Mouse (Mus musculus) urinary bladder, adult 2 months (tissue): ENCODE results near the gene Gm28372. TPM values are rescaled to one million over a fixed set of nuclear protein-coding genes. Genes with fewer than 3 reads are reported as not detected.

Source experiments
- DNase-seq: peaks from one replicate; pipeline ENCODE4 v3.0.0; 2022; ENCODE audit warnings: low spot score
- polyA plus RNA-seq: library from polyadenylated mRNA; depleted of rRNA; stranded (reverse); fragments of >200 nt; gene quantifications from 2 replicates; pipeline ENCODE4 v1.2.3, GENCODE M21; 2012; rRNA removed

Gene Gm28372
- polyA plus RNA-seq, 1 experiment, result not detected

- no peak for DNase-seq
These were observed 45.4 kb downstream of the Gm28372 start for GRCm38 (mm10) chr2:130450434-130450796.

GRCm38 (mm10) chr2:130451086-130451726 is 46.2 kb downstream of the Gm28372 start:
- DNase-seq, result no peak

GRCm38 (mm10) chr2:130451727-130452090 is 46.7 kb downstream of the Gm28372 start:
- no peak for DNase-seq

GRCm38 (mm10) chr2:130452266-130452665 is 47.2 kb downstream of the Gm28372 start:
- DNase-seq, result no peak

GRCm38 (mm10) chr2:130453421-130453820 is 48.4 kb downstream of the Gm28372 start:
- DNase-seq, result no peak

GRCm38 (mm10) chr2:130454748-130455370 is 49.8 kb downstream of the Gm28372 start:
- DNase-seq, result no peak

Other genes starting within 250 kb of the Gm28372 start
- 193 and 258 TPM in 2 replicates for gene Snrpb, start 225.8 kb upstream of the Gm28372 start, polyA plus RNA-seq
- gene Tmc2, start 210.0 kb upstream of the Gm28372 start, polyA plus RNA-seq, result not detected in 2 replicates
- gene Nop56, start 130.8 kb upstream of the Gm28372 start, polyA plus RNA-seq, result 74.7 and 107 TPM in 2 replicates
- gene Idh3b, start 120.7 kb upstream of the Gm28372 start, polyA plus RNA-seq, result 199 and 254 TPM in 2 replicates
- 5.2 and 5.5 TPM in 2 replicates for gene Ebf4, start 110.1 kb upstream of the Gm28372 start, polyA plus RNA-seq
- 99.0 and 108 TPM in 2 replicates for gene Cpxm1, start 7.7 kb upstream of the Gm28372 start, polyA plus RNA-seq
- gene 1700020A23Rik, start within 50 bp of the Gm28372 start, polyA plus RNA-seq, result not detected in 2 replicates
- not detected in 2 replicates for gene Tmem239, start 1.2 kb downstream of the Gm28372 start, polyA plus RNA-seq
- 77.3 and 89.2 TPM in 2 replicates for gene Vps16, start 19.1 kb downstream of the Gm28372 start, polyA plus RNA-seq
- 20.6 and 24.2 TPM in 2 replicates for gene Pced1a, start 19.5 kb downstream of the Gm28372 start, polyA plus RNA-seq
- gene Ptpra, start 45.0 kb downstream of the Gm28372 start, polyA plus RNA-seq, result 88.9 and 90.1 TPM in 2 replicates
- gene Mrps26, start 158.5 kb downstream of the Gm28372 start, polyA plus RNA-seq, result 49.7 and 56.9 TPM in 2 replicates
- not detected in 2 replicates for gene Oxt, start 170.9 kb downstream of the Gm28372 start, polyA plus RNA-seq
- not detected in 2 replicates for gene Avp, start 177.3 kb downstream of the Gm28372 start, polyA plus RNA-seq
- 4.4 and 4.9 TPM in 2 replicates for gene Fastkd5, start 224.8 kb downstream of the Gm28372 start, polyA plus RNA-seq
- 5.8 and 6.9 TPM in 2 replicates for gene Ubox5, start 224.8 kb downstream of the Gm28372 start, polyA plus RNA-seq
- gene Lzts3, start 237.6 kb downstream of the Gm28372 start, polyA plus RNA-seq, result 5.9 and 6.2 TPM in 2 replicates